Mouse (Mus musculus) liver, adult 2 months (tissue): ENCODE data around the gene Lsm7. TPM values are rescaled to one million over a fixed set of nuclear protein-coding genes. Genes with fewer than 3 reads are reported as not detected.

ENCODE experiments used
- DNase-seq: peaks from one replicate; pipeline ENCODE4 v3.0.0-alpha.2; 2011; ENCODE audit warnings: low read depth, low spot score; ENCODE audit errors: extremely low read depth
- H3K27ac ChIP-seq: fragments of 200-500 bp; replicated peaks from 2 replicates; pipeline ENCODE4 v1.5.1; 2012; ENCODE audit warnings: low read depth, mild to moderate bottlenecking, control low read depth, inconsistent platforms, low read length; ENCODE audit not compliant: insufficient read depth
- H3K27me3 ChIP-seq: fragments of 200-500 bp; 2 replicates; pipeline ENCODE4 v1.6.1; 2012; ENCODE audit warnings: mild to moderate bottlenecking, moderate library complexity, low read length, inconsistent platforms; ENCODE audit not compliant: control insufficient read depth, insufficient read depth
- H3K36me3 ChIP-seq: fragments of 200-500 bp; 2 replicates; pipeline ENCODE4 v1.6.1; 2012; ENCODE audit warnings: low read length, inconsistent platforms; ENCODE audit not compliant: control insufficient read depth, insufficient read depth
- H3K4me1 ChIP-seq: fragments of 200-500 bp; 2 replicates; pipeline ENCODE4 v1.6.1; 2011; ENCODE audit warnings: low read length; ENCODE audit not compliant: control insufficient read depth, insufficient read depth
- H3K4me3 ChIP-seq: fragments of 200-500 bp; 2 replicates; pipeline ENCODE4 v1.5.1; 2011; ENCODE audit warnings: low read depth, mild to moderate bottlenecking, control low read depth, low read length, moderate library complexity; ENCODE audit not compliant: insufficient read depth
- H3K79me2 ChIP-seq: fragments of 200-500 bp; 2 replicates; pipeline ENCODE4 v1.6.1; 2012; ENCODE audit warnings: inconsistent platforms, mild to moderate bottlenecking, low read length, moderate library complexity; ENCODE audit not compliant: control insufficient read depth, insufficient read depth
- H3K9ac ChIP-seq: fragments of 200-500 bp; 2 replicates; pipeline ENCODE4 v1.6.1; 2012; ENCODE audit warnings: low read depth, mild to moderate bottlenecking, control low read depth, inconsistent platforms, low read length
- CTCF ChIP-seq: fragments of 200-500 bp; IDR thresholded peaks from 2 replicates; pipeline ENCODE4 v1.5.1; 2011; ENCODE audit warnings: low read depth, low read length, control low read depth
- POLR2A ChIP-seq: fragments of 200-500 bp; IDR thresholded peaks from 2 replicates; pipeline ENCODE4 v1.6.1; 2011; ENCODE audit warnings: low read length, control low read depth; ENCODE audit not compliant: insufficient read depth; ENCODE audit errors: extremely low read depth
- WGBS: fragments of 180-500 bp; shearing (Covaris S2); methylation state at CpG from one replicate; pipeline ENCODE4 v1.1.7; 2018; 5-methylcytosine and 5-hydroxymethylcytosine counted together
- polyA plus RNA-seq: library from polyadenylated mRNA; depleted of rRNA; stranded (reverse); fragments of >200 nt; gene quantifications from 2 replicates; pipeline ENCODE4 v1.2.3, GENCODE M21; 2012
- total RNA-seq: library from RNA; depleted of rRNA; stranded (reverse); fragments of >200 nt; gene quantifications from 2 replicates; pipeline ENCODE4 v1.2.3, GENCODE M21; 2014

Gene Lsm7
- total and polyA plus RNA-seq, 2 experiments: 61.3 to 75.1 TPM

GRCm38 (mm10) chr10:80856267-80856666 lies 1.3 kb upstream of the Lsm7 start:
- Histone ChIP-seq H3K4me1 (peaks cover 6% of the 10 kb centered on the region), H3K27me3 (no peaks in the 10 kb centered on the region), H3K79me2 (peaks cover 30% of the 10 kb centered on the region), H3K36me3 (no peaks in the 10 kb centered on the region), H3K4me3 (no peak overlapping the region), H3K27ac (no peak overlapping the region), H3K9ac (no peak overlapping the region)
- 70% methylated on average over 3 of the region's 3 CpGs for WGBS
- DNase-seq: peak; percentile 41
- TF ChIP-seq POLR2A (no peak), CTCF (no peak)

- DNase-seq: peak; percentile 74
- H3K36me3 ChIP-seq: no peaks in the 10 kb centered on the region
- 4% methylated on average over 11 of the region's 11 CpGs for WGBS
- H3K9ac ChIP-seq: peak overlapping the region; percentile 80
- TF ChIP-seq POLR2A: no peak
- no peak for TF ChIP-seq CTCF
- H3K4me3 ChIP-seq: peak overlapping the region; percentile 80
- H3K27ac ChIP-seq: peak overlapping the region; percentile 1
- peaks cover 6% of the 10 kb centered on the region for H3K4me1 ChIP-seq
- H3K79me2 ChIP-seq: peaks cover 30% of the 10 kb centered on the region
- no peaks in the 10 kb centered on the region for H3K27me3 ChIP-seq
Measured at GRCm38 (mm10) chr10:80855749-80856073, 702 bp upstream of the Lsm7 start.

- Histone ChIP-seq H3K79me2 (no peaks in the 10 kb centered on the region), H3K27ac (no peak overlapping the region), H3K4me3 (no peak overlapping the region), H3K36me3 (no peaks in the 10 kb centered on the region), H3K9ac (no peak overlapping the region), H3K27me3 (peaks cover 3% of the 10 kb centered on the region; the same call in 1 of the 2 replicates), H3K4me1 (no peaks in the 10 kb centered on the region)
- peak; percentile 61 for DNase-seq
- TF ChIP-seq POLR2A: no peak
- TF ChIP-seq CTCF: no peak
- 15% methylated on average over 10 of the region's 10 CpGs for WGBS
Measured at GRCm38 (mm10) chr10:80848571-80848970, 6.4 kb downstream of the Lsm7 start.

- no peak for DNase-seq
- Histone ChIP-seq H3K27me3 (peaks cover 3% of the 10 kb centered on the region; the same call in 1 of the 2 replicates), H3K4me3 (no peak overlapping the region), H3K36me3 (no peaks in the 10 kb centered on the region), H3K4me1 (no peaks in the 10 kb centered on the region), H3K27ac (no peak overlapping the region), H3K79me2 (no peaks in the 10 kb centered on the region), H3K9ac (no peak overlapping the region)
- WGBS: 83% methylated on average over 12 of the region's 12 CpGs
- TF ChIP-seq CTCF (no peak), POLR2A (no peak)
Measured at GRCm38 (mm10) chr10:80845732-80846131, 9.3 kb downstream of the Lsm7 start.

GRCm38 (mm10) chr10:80845055-80845693 lies 9.8 kb downstream of the Lsm7 start:
- Histone ChIP-seq H3K36me3 (no peaks in the 10 kb centered on the region), H3K9ac (no peak overlapping the region), H3K4me3 (no peak overlapping the region), H3K27me3 (peaks cover 3% of the 10 kb centered on the region; the same call in 1 of the 2 replicates), H3K27ac (no peak overlapping the region), H3K4me1 (no peaks in the 10 kb centered on the region), H3K79me2 (no peaks in the 10 kb centered on the region)
- TF ChIP-seq CTCF: no peak
- no peak for TF ChIP-seq POLR2A
- no peak for DNase-seq
- 71% methylated on average over 8 of the region's 8 CpGs for WGBS

- no peak within 1 kb of the TSS for H3K4me3 ChIP-seq
- DNase-seq: no peak
- TF ChIP-seq CTCF (no peak), POLR2A (no peak)
- H3K79me2 ChIP-seq: no peaks in the 10 kb centered on the region
- peaks cover 3% of the 10 kb centered on the region; the same call in 1 of the 2 replicates for H3K27me3 ChIP-seq
- no peak within 1 kb of the TSS; the same call in 1 of the 2 replicates for H3K9ac ChIP-seq
- H3K4me1 ChIP-seq: no peaks in the 10 kb centered on the region
- 9% methylated on average over 43 of the region's 51 CpGs for WGBS
- H3K27ac ChIP-seq: no peak within 1 kb of the TSS
- no peaks in the 10 kb centered on the region for H3K36me3 ChIP-seq
Measured at GRCm38 (mm10) chr10:80843931-80844547, 11.0 kb downstream of the Lsm7 start, which contains the start of gene Lingo3. Gene Lingo3, minus strand, starts transcription at chr10:80844039.
